Mouse (Mus musculus): Measurements from ENCODE around the gene Rpgr. TPM values are rescaled to one million over a fixed set of nuclear protein-coding genes. Genes with fewer than 3 reads are reported as not detected.

The Rpgr gene
- 28.8 and 33.0 TPM in 2 replicates for polyA plus RNA-seq (2015; fragmentation: Nextera tagmentation; extraction: Ambion mirVana)

GRCm38 (mm10) chrX:10216410-10216949, at the start of gene Rpgr:
TSS of gene Rpgr (minus strand) at chrX:10216920.
- Histone ChIP-seq H3K9ac (replicated peaks) (peak within 1 kb of the TSS; percentile 48), H3K27ac (replicated peaks) (peak within 1 kb of the TSS; percentile 86), H3K9me3 (replicated peaks) (no peaks in the 10 kb centered on the region), H3K4me1 (0 out of 2 replicates have a peak, but pooled peaks cover 2% of the 10 kb centered on the region), H3K4me2 (peak within 1 kb of the TSS; percentile 54), H3K4me3 (replicated peaks) (peak within 1 kb of the TSS; percentile 55), H3K36me3 (no peaks in the 10 kb centered on the region), H3K27me3 (replicated peaks) (no peaks in the 10 kb centered on the region)
- 23% methylated on average over 46 of the region's 47 CpGs for WGBS
- peak; percentile 98 for ATAC-seq (ENCODE audit: low FRiP score)

GRCm38 (mm10) chrX:10258260-10258659, 41.5 kb upstream of the Rpgr start:
- Histone ChIP-seq H3K4me1 (no peaks in the 10 kb centered on the region), H3K9me3 (replicated peaks) (no peaks in the 10 kb centered on the region), H3K9ac (replicated peaks) (no peak overlapping the region), H3K27me3 (replicated peaks) (no peaks in the 10 kb centered on the region), H3K36me3 (no peaks in the 10 kb centered on the region), H3K4me2 (no peak overlapping the region), H3K4me3 (replicated peaks) (no peak overlapping the region), H3K27ac (replicated peaks) (no peak overlapping the region)
- no peak for ATAC-seq (ENCODE audit: low FRiP score)
- WGBS = 74% methylated on average over 5 of the region's 5 CpGs

- Histone ChIP-seq H3K9ac (replicated peaks) (no peak overlapping the region), H3K4me1 (no peaks in the 10 kb centered on the region), H3K4me3 (replicated peaks) (no peak overlapping the region), H3K27ac (replicated peaks) (no peak overlapping the region), H3K27me3 (replicated peaks) (no peaks in the 10 kb centered on the region), H3K9me3 (replicated peaks) (no peaks in the 10 kb centered on the region), H3K36me3 (no peaks in the 10 kb centered on the region), H3K4me2 (no peak overlapping the region)
- 93% methylated on average over 1 of the region's 1 CpGs for WGBS
- no peak for ATAC-seq (ENCODE audit: low FRiP score)
Measured at GRCm38 (mm10) chrX:10257774-10258173, 41.1 kb upstream of the Rpgr start.

GRCm38 (mm10) chrX:10251852-10252504, 35.3 kb upstream of the Rpgr start, which contains the start of gene Otc:
TSS of gene Otc (plus strand) at chrX:10252305.
- H3K4me2 ChIP-seq = no peak within 1 kb of the TSS
- H3K9me3 ChIP-seq (replicated peaks) = no peaks in the 10 kb centered on the region
- H3K4me3 ChIP-seq (replicated peaks) = no peak within 1 kb of the TSS
- H3K36me3 ChIP-seq = no peaks in the 10 kb centered on the region
- 73% methylated on average over 2 of the region's 2 CpGs for WGBS
- H3K27ac ChIP-seq (replicated peaks) = no peak within 1 kb of the TSS
- no peak within 1 kb of the TSS for H3K9ac ChIP-seq (replicated peaks)
- ATAC-seq (ENCODE audit: low FRiP score) = no peak
- H3K27me3 ChIP-seq (replicated peaks) = no peaks in the 10 kb centered on the region
- H3K4me1 ChIP-seq = no peaks in the 10 kb centered on the region

- Histone ChIP-seq H3K9me3 (replicated peaks) (no peaks in the 10 kb centered on the region), H3K36me3 (no peaks in the 10 kb centered on the region), H3K4me1 (no peaks in the 10 kb centered on the region), H3K27ac (replicated peaks) (no peak overlapping the region), H3K4me2 (no peak overlapping the region), H3K27me3 (replicated peaks) (no peaks in the 10 kb centered on the region), H3K4me3 (replicated peaks) (no peak overlapping the region), H3K9ac (replicated peaks) (no peak overlapping the region)
- ATAC-seq (ENCODE audit: low FRiP score) = no peak
Measured at GRCm38 (mm10) chrX:10251357-10251756, 34.6 kb upstream of the Rpgr start.

GRCm38 (mm10) chrX:10243916-10244315, 27.2 kb upstream of the Rpgr start:
- H3K27me3 ChIP-seq (replicated peaks) = no peaks in the 10 kb centered on the region
- no peak overlapping the region for H3K4me2 ChIP-seq
- no peaks in the 10 kb centered on the region for H3K4me1 ChIP-seq
- H3K36me3 ChIP-seq = no peaks in the 10 kb centered on the region
- WGBS = 72% methylated on average over 3 of the region's 3 CpGs
- no peak overlapping the region for H3K27ac ChIP-seq (replicated peaks)
- H3K9ac ChIP-seq (replicated peaks) = no peak overlapping the region
- ATAC-seq (ENCODE audit: low FRiP score) = no peak
- H3K4me3 ChIP-seq (replicated peaks) = no peak overlapping the region
- H3K9me3 ChIP-seq (replicated peaks) = no peaks in the 10 kb centered on the region

- no peak for ATAC-seq (ENCODE audit: low FRiP score)
- H3K9me3 ChIP-seq (replicated peaks) = no peaks in the 10 kb centered on the region
- H3K27ac ChIP-seq (replicated peaks) = no peak overlapping the region
- H3K9ac ChIP-seq (replicated peaks) = no peak overlapping the region
- no peaks in the 10 kb centered on the region for H3K4me1 ChIP-seq
- no peak overlapping the region for H3K4me3 ChIP-seq (replicated peaks)
- no peaks in the 10 kb centered on the region for H3K36me3 ChIP-seq
- H3K27me3 ChIP-seq (replicated peaks) = no peaks in the 10 kb centered on the region
- WGBS = 51% methylated on average over 4 of the region's 4 CpGs
- no peak overlapping the region for H3K4me2 ChIP-seq
Measured at GRCm38 (mm10) chrX:10239515-10239914, 22.8 kb upstream of the Rpgr start.

GRCm38 (mm10) chrX:10234617-10235016, 17.9 kb upstream of the Rpgr start:
- Histone ChIP-seq H3K36me3 (no peaks in the 10 kb centered on the region), H3K4me1 (no peaks in the 10 kb centered on the region), H3K4me2 (no peak overlapping the region), H3K4me3 (replicated peaks) (no peak overlapping the region), H3K27me3 (replicated peaks) (no peaks in the 10 kb centered on the region), H3K27ac (replicated peaks) (no peak overlapping the region), H3K9me3 (replicated peaks) (no peaks in the 10 kb centered on the region), H3K9ac (replicated peaks) (no peak overlapping the region)
- WGBS = 82% methylated on average over 3 of the region's 3 CpGs
- no peak for ATAC-seq (ENCODE audit: low FRiP score)

GRCm38 (mm10) chrX:10233051-10233450, 16.3 kb upstream of the Rpgr start:
- 73% methylated on average over 2 of the region's 2 CpGs for WGBS
- H3K4me1 ChIP-seq = no peaks in the 10 kb centered on the region
- H3K36me3 ChIP-seq = no peaks in the 10 kb centered on the region
- no peak for ATAC-seq (ENCODE audit: low FRiP score)
- no peak overlapping the region for H3K4me3 ChIP-seq (replicated peaks)
- H3K27me3 ChIP-seq (replicated peaks) = no peaks in the 10 kb centered on the region
- no peak overlapping the region for H3K27ac ChIP-seq (replicated peaks)
- no peak overlapping the region for H3K4me2 ChIP-seq
- H3K9ac ChIP-seq (replicated peaks) = no peak overlapping the region
- H3K9me3 ChIP-seq (replicated peaks) = no peaks in the 10 kb centered on the region

- Histone ChIP-seq H3K4me1 (0 out of 2 replicates have a peak, but pooled peaks cover 2% of the 10 kb centered on the region), H3K4me2 (no peak overlapping the region), H3K9me3 (replicated peaks) (no peaks in the 10 kb centered on the region), H3K9ac (replicated peaks) (no peak overlapping the region), H3K36me3 (no peaks in the 10 kb centered on the region), H3K4me3 (replicated peaks) (no peak overlapping the region), H3K27ac (replicated peaks) (no peak overlapping the region), H3K27me3 (replicated peaks) (no peaks in the 10 kb centered on the region)
- 65% methylated on average over 6 of the region's 6 CpGs for WGBS
- ATAC-seq (ENCODE audit: low FRiP score) = no peak
Measured at GRCm38 (mm10) chrX:10219281-10219680, 2.6 kb upstream of the Rpgr start.

- no peaks in the 10 kb centered on the region for H3K9me3 ChIP-seq (replicated peaks)
- peak overlapping the region; percentile 86 for H3K27ac ChIP-seq (replicated peaks)
- H3K36me3 ChIP-seq = no peaks in the 10 kb centered on the region
- peak overlapping the region; percentile 48 for H3K9ac ChIP-seq (replicated peaks)
- H3K4me3 ChIP-seq (replicated peaks) = peak overlapping the region; percentile 55
- H3K4me1 ChIP-seq = 0 out of 2 replicates have a peak, but pooled peaks cover 2% of the 10 kb centered on the region
- peak overlapping the region; percentile 54 for H3K4me2 ChIP-seq
- WGBS = 19% methylated on average over 16 of the region's 16 CpGs
- ATAC-seq (ENCODE audit: low FRiP score) = peak; percentile 39
- H3K27me3 ChIP-seq (replicated peaks) = no peaks in the 10 kb centered on the region
Measured at GRCm38 (mm10) chrX:10215972-10216371, 748 bp downstream of the Rpgr start.

GRCm38 (mm10) chrX:10205937-10206336, 10.8 kb downstream of the Rpgr start:
- no peak overlapping the region for H3K9ac ChIP-seq (replicated peaks)
- ATAC-seq (ENCODE audit: low FRiP score) = no peak
- peaks cover 10% of the 10 kb centered on the region; the same call in 1 of the 2 replicates for H3K36me3 ChIP-seq
- WGBS = 79% methylated on average over 5 of the region's 5 CpGs
- no peaks in the 10 kb centered on the region for H3K27me3 ChIP-seq (replicated peaks)
- no peak overlapping the region for H3K4me2 ChIP-seq
- no peak overlapping the region for H3K4me3 ChIP-seq (replicated peaks)
- no peak overlapping the region for H3K27ac ChIP-seq (replicated peaks)
- no peaks in the 10 kb centered on the region for H3K4me1 ChIP-seq
- H3K9me3 ChIP-seq (replicated peaks) = no peaks in the 10 kb centered on the region

Data from neural tube, embryonic 15.5 days (tissue).